ENCODE assay signal across 8 mouse cellular contexts in genomic region chr1:45766123-45766522, GRCm38 (mm10). TPM values are rescaled to one million over a fixed set of nuclear protein-coding genes. Genes with fewer than 3 reads are reported as not detected.
DNase-seq lines count a peak whose midpoint lies in the region; ATAC-seq and TF ChIP-seq lines count a peak whose summit lies in the region.

No protein-coding gene starts in this region.

- H3K27me3 ChIP-seq in heart, adult 2 months (ENCODE audit: control insufficient read depth, insufficient read depth, low read length) = no peaks in the 10 kb centered on the region
- H3K27me3 ChIP-seq in heart, embryonic 12.5 days (replicated peaks) = no peaks in the 10 kb centered on the region

- H3K9me3 ChIP-seq in heart, embryonic 12.5 days (replicated peaks) = no peaks in the 10 kb centered on the region

- WGBS in heart, adult 2 months = 19% methylated on average over 8 of the region's 8 CpGs
- 27% methylated on average over 8 of the region's 8 CpGs for WGBS in heart, embryonic 12.5 days

- H3K79me2 ChIP-seq in heart, adult 2 months (replicated peaks; ENCODE audit: control insufficient read depth, insufficient read depth, low read length) = no peaks in the 10 kb centered on the region

- no peak overlapping the region for H3K4me2 ChIP-seq in heart, embryonic 12.5 days

- no peak for ATAC-seq in heart, embryonic 12.5 days (ENCODE audit: insufficient number of reproducible peaks, low FRiP score)

- H3K4me1 ChIP-seq in heart, adult 2 months (ENCODE audit: control insufficient read depth, insufficient read depth, low read length) = no peaks in the 10 kb centered on the region; the same call in 1 of the 2 replicates
- peaks cover 6% of the 10 kb centered on the region for H3K4me1 ChIP-seq in heart, embryonic 12.5 days (replicated peaks)

- intact Hi-C loops in heart, adult 2 months (cut with DNase I) = loop anchor here (2.0 to 10.0 kb wide), 4 partner anchors 91 to 1539 kb away; no protein-coding TSS in a partner anchor

- TF ChIP-seq POLR2A in heart, adult 2 months (IDR thresholded peaks at IDR 0.05; ENCODE audit: insufficient read depth, low read depth, low read length) = no peak

- TF ChIP-seq EP300 in heart, adult 2 months (IDR thresholded peaks at IDR 0.05; ENCODE audit: insufficient read depth, low read depth, low read length) = no peak

- no peaks in the 10 kb centered on the region for H3K36me3 ChIP-seq in heart, adult 2 months (ENCODE audit: control insufficient read depth, insufficient read depth, low read length)
- H3K36me3 ChIP-seq in heart, embryonic 12.5 days = no peaks in the 10 kb centered on the region

- peak; percentile 54 to 73 for DNase-seq in heart, adult 2 months
- DNase-seq in NIH3T3 (ENCODE audit: low read depth) = peak; percentile 96
- peak; percentile 61 to 86 for DNase-seq in cerebellum, postnatal 25 days
- DNase-seq in gastrocnemius, postnatal 4 days (ENCODE audit: low spot score in 2 of 2) = peak; percentile 61 to 84
- DNase-seq in kidney, postnatal 4 days = peak; percentile 88 to 89
- peak; percentile 61 for DNase-seq in lung, postnatal 25 days (ENCODE audit: low spot score)
- DNase-seq in spleen, postnatal 10 days (ENCODE audit: low spot score in 2 of 2) = peak; percentile 14 to 79

- peak; percentile 93 for TF ChIP-seq CTCF in heart, adult 2 months (IDR thresholded peaks at IDR 0.05)

- H3K4me3 ChIP-seq in heart, adult 2 months = no peak overlapping the region
- no peak overlapping the region for H3K4me3 ChIP-seq in heart, embryonic 12.5 days

- H3K9ac ChIP-seq in heart, adult 2 months (ENCODE audit: low read depth, low read length) = no peak overlapping the region
- no peak overlapping the region for H3K9ac ChIP-seq in heart, embryonic 12.5 days

- peak overlapping the region; percentile 60 for H3K27ac ChIP-seq in heart, adult 2 months
- no peak overlapping the region for H3K27ac ChIP-seq in heart, embryonic 12.5 days (ENCODE audit: poor library complexity, severe bottlenecking)

RNA-seq across cellular contexts. Expression of gene Wdr75, which starts 28.8 kb away (rescaled TPM):
- total RNA-seq in heart, adult 2 months (2021) = 10 to 100 TPM; 19.1 to 22.8 TPM
- 27.8 and 40.0 TPM in 2 replicates for polyA plus RNA-seq in heart, adult 2 months (2012; rRNA removed)
- polyA plus RNA-seq in heart, embryonic 12.5 days (2016; fragmentation: Nextera tagmentation; extraction: Ambion mirVana) = 37.4 and 42.9 TPM in 2 replicates
- 10 to 100 TPM; 25.3 to 26.1 TPM for total RNA-seq in gastrocnemius, postnatal 4 days (2021)
